Mouse (Mus musculus) liver, postnatal 0 days (tissue): ENCODE measurements around the gene Dlg2. TPM values are rescaled to one million over a fixed set of nuclear protein-coding genes. Genes with fewer than 3 reads are reported as not detected.

Experiments
- ATAC-seq: fragments of 200-750 bp; cut with Nextera tagmentation; 2 replicates; pipeline ENCODE4 v1.8.0; 2017; ENCODE audit warnings: mild to moderate bottlenecking, moderate library complexity
- DNase-seq: peaks from one replicate; pipeline ENCODE4 v3.0.0-alpha.2; 2016
- H3K27ac ChIP-seq: fragments of 300-500 bp; sonication (generic); 2 replicates; pipeline ENCODE4 v1.5.1; 2014; ENCODE audit warnings: antibody characterized with exemption, moderate library complexity, mild to moderate bottlenecking, low read depth
- H3K27me3 ChIP-seq: fragments of 300-500 bp; sonication (generic); 2 replicates; pipeline ENCODE4 v1.6.1; 2014; ENCODE audit warnings: low read length, control low read depth, mixed read lengths; ENCODE audit not compliant: insufficient read depth
- H3K36me3 ChIP-seq: fragments of 300-500 bp; sonication (generic); replicated peaks from 2 replicates; pipeline ENCODE4 v1.6.1; 2014; ENCODE audit warnings: mild to moderate bottlenecking, control low read depth, low read length, moderate library complexity, mixed read lengths; ENCODE audit not compliant: insufficient read depth
- H3K4me1 ChIP-seq: fragments of 300-500 bp; sonication (generic); 2 replicates; pipeline ENCODE4 v1.6.1; 2014; ENCODE audit warnings: antibody characterized with exemption, mild to moderate bottlenecking, control low read depth; ENCODE audit not compliant: insufficient read depth
- H3K4me2 ChIP-seq: fragments of 300-500 bp; sonication (generic); 2 replicates; pipeline ENCODE4 v1.6.1; 2014; ENCODE audit warnings: low read depth, mild to moderate bottlenecking, low read length, moderate library complexity, mixed read lengths
- H3K4me3 ChIP-seq: fragments of 300-500 bp; sonication (generic); 2 replicates; pipeline ENCODE4 v1.5.1; 2014; ENCODE audit warnings: low read depth, low read length
- H3K9ac ChIP-seq: fragments of 300-500 bp; sonication (generic); replicated peaks from 2 replicates; pipeline ENCODE4 v1.6.1; 2014; ENCODE audit warnings: mild to moderate bottlenecking, moderate library complexity
- H3K9me3 ChIP-seq: fragments of 300-500 bp; sonication (generic); 2 replicates; pipeline ENCODE4 v1.6.1; 2016; ENCODE audit warnings: mild to moderate bottlenecking, control low read depth, low read length, mixed read lengths
- CTCF ChIP-seq: sonication (generic); IDR thresholded peaks from 2 replicates; pipeline ENCODE4 v1.5.1; 2016; ENCODE audit warnings: antibody characterized with exemption, low read depth
- EP300 ChIP-seq: IDR thresholded peaks from 2 replicates; pipeline ENCODE4 v1.6.1; 2016; ENCODE audit warnings: antibody characterized with exemption, low read depth, mild to moderate bottlenecking
- WGBS: fragments of 180-500 bp; shearing (Covaris S2); extraction: QIAGEN DNeasy Blood & Tissue Kit; methylation state at CpG from one replicate; pipeline ENCODE4 v1.1.7; 2014; ENCODE audit not compliant: insufficient replicate concordance; 5-methylcytosine and 5-hydroxymethylcytosine counted together
- polyA plus RNA-seq: library from polyadenylated mRNA; unstranded; fragments of >200 nt; fragmentation: Nextera tagmentation; extraction: Ambion mirVana; gene quantifications from 2 replicates; pipeline ENCODE4 v1.2.1, GENCODE M21; 2015

The Dlg2 gene
- polyA plus RNA-seq, 1 experiment from 2014 or later: 0.41 TPM

DNA sequence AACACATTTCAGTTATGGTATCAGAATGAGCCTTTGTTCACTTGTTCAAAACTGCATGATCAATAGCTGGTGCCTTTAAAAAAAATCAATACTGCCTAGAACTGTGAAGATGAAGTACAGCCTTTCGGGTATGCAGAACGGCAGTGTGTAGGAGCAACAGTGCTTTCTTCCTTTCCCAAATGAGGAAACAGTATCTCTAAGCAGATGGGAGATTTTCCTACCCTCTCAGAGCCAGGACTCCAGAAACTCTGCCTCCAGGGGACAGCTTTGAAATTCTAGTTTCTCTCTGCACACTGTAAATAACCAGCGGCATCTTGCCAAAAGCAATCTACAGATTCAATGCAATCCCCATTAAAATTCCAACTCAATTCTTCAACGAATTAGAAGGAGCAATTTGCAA is 1801.2 kb downstream of the Dlg2 start:
- H3K36me3 ChIP-seq: no peaks in the 10 kb centered on the region
- H3K4me2 ChIP-seq: no peak overlapping the region
- DNase-seq (no peak), ATAC-seq (no peak)
- H3K27me3 ChIP-seq: no peaks in the 10 kb centered on the region
- H3K9ac ChIP-seq: no peak overlapping the region
- no peaks in the 10 kb centered on the region for H3K9me3 ChIP-seq
- no peaks in the 10 kb centered on the region for H3K4me1 ChIP-seq
- 69% methylated on average over 4 of the region's 4 CpGs for WGBS
- TF ChIP-seq CTCF: no peak
- no peak for TF ChIP-seq EP300
- H3K27ac ChIP-seq: no peak overlapping the region
- H3K4me3 ChIP-seq: no peak overlapping the region

DNA sequence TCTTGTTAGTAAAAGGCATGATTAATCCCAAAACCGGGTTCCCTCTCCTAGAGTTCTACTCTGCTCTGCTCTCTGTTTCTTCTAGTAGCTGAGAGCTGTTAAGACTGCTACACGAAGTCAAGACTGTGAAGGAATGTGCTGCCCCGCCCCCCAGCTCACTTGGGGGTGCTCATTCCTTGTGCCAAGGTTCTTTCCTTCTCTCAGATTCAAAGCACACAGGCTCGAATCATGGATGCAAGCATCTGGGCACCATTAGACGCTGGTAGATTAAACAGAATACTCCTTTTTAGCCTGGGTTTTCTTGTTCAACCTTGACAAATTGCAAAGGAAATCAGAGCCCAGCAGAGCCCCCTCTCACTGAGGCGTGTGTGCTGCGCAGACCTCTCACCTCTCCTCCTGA is 1804.5 kb downstream of the Dlg2 start:
- no peak overlapping the region for H3K27ac ChIP-seq
- no peaks in the 10 kb centered on the region for H3K9me3 ChIP-seq
- no peak overlapping the region for H3K4me2 ChIP-seq
- no peaks in the 10 kb centered on the region for H3K27me3 ChIP-seq
- TF ChIP-seq EP300 (no peak), CTCF (no peak)
- H3K9ac ChIP-seq: no peak overlapping the region
- ATAC-seq (no peak), DNase-seq (no peak)
- no peaks in the 10 kb centered on the region for H3K36me3 ChIP-seq
- no peaks in the 10 kb centered on the region for H3K4me1 ChIP-seq
- no peak overlapping the region for H3K4me3 ChIP-seq
- WGBS: 45% methylated on average over 7 of the region's 7 CpGs

DNA sequence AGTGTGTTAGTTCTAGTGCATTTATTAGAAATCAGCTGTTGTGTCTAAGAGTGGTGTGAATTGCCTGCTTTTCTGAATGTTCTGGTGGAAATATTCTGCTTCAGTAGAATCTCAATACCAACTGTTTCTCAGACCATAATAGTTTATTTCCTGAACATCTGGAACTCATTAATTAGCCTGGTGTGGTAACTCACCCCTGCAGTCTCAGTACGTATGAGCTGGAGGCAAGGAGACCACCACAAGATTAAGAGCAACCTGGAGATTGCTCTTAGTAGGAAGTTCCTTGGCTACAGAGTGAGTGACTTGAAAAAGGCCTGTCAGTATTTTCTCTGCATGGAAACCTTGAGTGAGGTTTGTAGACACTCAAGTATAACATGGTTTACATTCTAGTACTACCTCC is 1810.6 kb downstream of the Dlg2 start:
- no peaks in the 10 kb centered on the region for H3K36me3 ChIP-seq
- ATAC-seq (no peak), DNase-seq (no peak)
- WGBS: 54% methylated on average over 1 of the region's 1 CpGs
- H3K9me3 ChIP-seq: no peaks in the 10 kb centered on the region
- no peak overlapping the region for H3K9ac ChIP-seq
- TF ChIP-seq EP300 (no peak), CTCF (no peak)
- H3K4me2 ChIP-seq: no peak overlapping the region
- H3K4me1 ChIP-seq: no peaks in the 10 kb centered on the region
- no peak overlapping the region for H3K4me3 ChIP-seq
- H3K27ac ChIP-seq: no peak overlapping the region
- no peaks in the 10 kb centered on the region for H3K27me3 ChIP-seq

DNA sequence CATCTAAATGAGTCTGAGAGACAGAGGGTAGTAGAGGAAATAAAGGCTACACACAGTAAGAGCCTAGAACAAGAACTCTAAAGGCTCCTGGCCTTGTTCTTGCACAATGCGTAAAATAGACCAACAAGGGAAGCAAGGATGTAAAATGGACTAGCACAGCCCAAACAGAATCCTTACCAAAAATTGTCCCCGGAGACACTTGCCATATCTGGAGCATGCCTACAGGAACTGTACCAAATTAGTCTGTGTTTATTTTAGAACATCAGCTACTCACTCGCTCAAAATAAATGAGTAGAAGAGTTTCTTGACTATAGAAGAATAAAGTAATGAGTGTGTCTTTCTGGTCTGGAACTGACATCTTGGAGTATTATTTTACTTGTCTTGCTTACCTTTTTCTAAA is 1812.3 kb downstream of the Dlg2 start:
- no peak for DNase-seq

DNA sequence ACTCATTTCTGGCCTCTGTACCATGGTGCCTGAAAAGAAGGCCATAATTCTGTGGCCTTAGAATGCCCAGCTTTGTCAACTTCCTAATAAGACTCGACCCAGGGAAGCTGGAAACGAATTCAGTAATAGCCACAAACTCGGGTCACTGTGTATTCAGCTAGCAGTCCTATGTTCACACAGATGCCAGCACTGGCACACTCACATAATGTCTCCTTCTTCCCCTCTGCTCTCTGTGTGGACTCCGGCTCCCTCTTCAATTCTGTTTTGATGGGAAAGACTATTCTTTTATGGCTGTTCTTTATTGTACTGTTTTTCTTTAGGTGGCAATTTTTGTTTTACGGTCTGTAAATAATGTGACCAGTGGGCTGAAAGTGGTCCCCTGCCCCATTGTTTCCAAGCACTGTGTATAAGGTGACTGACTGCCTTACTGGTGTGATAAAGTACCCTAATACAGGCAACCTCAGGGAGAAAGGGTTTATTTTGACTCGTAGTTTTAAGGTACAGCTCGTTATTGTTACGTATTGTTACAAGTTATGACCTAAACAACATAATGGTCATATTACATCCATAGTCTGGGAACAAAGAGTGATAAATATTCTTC is 1816.5 kb downstream of the Dlg2 start:
- WGBS: 69% methylated on average over 8 of the region's 8 CpGs
- no peak overlapping the region for H3K27ac ChIP-seq
- H3K36me3 ChIP-seq: no peaks in the 10 kb centered on the region
- H3K4me1 ChIP-seq: no peaks in the 10 kb centered on the region
- TF ChIP-seq CTCF: no peak
- TF ChIP-seq EP300: no peak
- H3K4me3 ChIP-seq: no peak overlapping the region
- H3K9me3 ChIP-seq: no peaks in the 10 kb centered on the region
- no peak for ATAC-seq
- H3K27me3 ChIP-seq: no peaks in the 10 kb centered on the region
- H3K9ac ChIP-seq: no peak overlapping the region
- no peak for DNase-seq
- H3K4me2 ChIP-seq: no peak overlapping the region

More for the DNA sequence above, 1812.3 kb downstream of the Dlg2 start:
- TF ChIP-seq CTCF (no peak), EP300 (no peak)
- H3K4me2 ChIP-seq: no peak overlapping the region
- no peak overlapping the region for H3K4me3 ChIP-seq
- H3K36me3 ChIP-seq: no peaks in the 10 kb centered on the region
- no peak overlapping the region for H3K27ac ChIP-seq
- 80% methylated on average over 3 of the region's 3 CpGs for WGBS
- no peaks in the 10 kb centered on the region for H3K9me3 ChIP-seq
- H3K27me3 ChIP-seq: no peaks in the 10 kb centered on the region
- ATAC-seq: no peak
- H3K9ac ChIP-seq: no peak overlapping the region
- no peaks in the 10 kb centered on the region for H3K4me1 ChIP-seq

DNA sequence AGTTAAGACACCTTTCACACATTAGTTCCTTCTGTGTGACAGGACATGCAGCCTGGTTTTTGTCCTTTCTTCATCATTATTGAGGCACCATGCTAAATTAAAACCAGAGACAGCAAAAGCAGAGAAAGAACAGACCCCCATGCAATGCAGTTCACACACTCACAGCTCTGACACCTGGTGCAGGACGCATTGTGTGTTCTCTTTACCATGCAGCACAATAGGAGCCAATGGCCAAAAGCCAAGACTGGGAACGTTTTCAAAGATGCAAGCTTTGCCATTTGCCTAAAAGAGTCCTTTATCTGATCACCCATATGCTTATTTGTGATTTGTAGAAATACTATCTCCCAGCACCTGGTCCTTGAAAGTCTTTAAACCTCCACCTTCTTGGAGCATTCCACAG is 1824.6 kb downstream of the Dlg2 start:
- no peak for DNase-seq
- no peak overlapping the region for H3K4me3 ChIP-seq
- no peak overlapping the region for H3K9ac ChIP-seq
- 54% methylated on average over 2 of the region's 2 CpGs for WGBS
- H3K4me2 ChIP-seq: no peak overlapping the region
- no peak overlapping the region for H3K27ac ChIP-seq
- TF ChIP-seq CTCF (no peak), EP300 (no peak)
- no peaks in the 10 kb centered on the region for H3K4me1 ChIP-seq
- H3K9me3 ChIP-seq: no peaks in the 10 kb centered on the region
- no peak for ATAC-seq
- no peaks in the 10 kb centered on the region for H3K36me3 ChIP-seq
- no peaks in the 10 kb centered on the region for H3K27me3 ChIP-seq

DNA sequence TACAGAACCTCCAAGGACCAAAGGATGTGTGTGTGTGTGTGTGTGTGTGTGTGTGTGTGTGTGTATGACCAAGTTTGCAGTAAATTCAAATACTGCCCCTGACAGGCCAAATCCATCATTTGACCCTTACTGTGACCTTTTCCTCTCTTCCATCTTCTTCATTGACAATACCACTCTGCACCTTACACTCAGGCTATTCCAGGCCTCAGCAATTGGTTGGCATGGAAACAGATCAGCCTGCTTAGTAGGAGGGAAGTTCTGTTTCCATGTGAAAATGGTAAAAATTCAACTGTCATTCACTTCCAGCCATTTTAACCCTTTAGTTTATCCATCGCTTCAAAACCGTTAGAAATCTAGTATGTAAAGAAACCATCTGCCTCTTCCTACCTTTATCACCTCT is 1831.2 kb downstream of the Dlg2 start:
- H3K9me3 ChIP-seq: no peaks in the 10 kb centered on the region
- no peak overlapping the region for H3K9ac ChIP-seq
- TF ChIP-seq CTCF: no peak
- TF ChIP-seq EP300: no peak
- ATAC-seq (no peak), DNase-seq (no peak)
- H3K4me1 ChIP-seq: no peaks in the 10 kb centered on the region
- no peak overlapping the region for H3K27ac ChIP-seq
- H3K36me3 ChIP-seq: no peaks in the 10 kb centered on the region
- no peaks in the 10 kb centered on the region for H3K27me3 ChIP-seq
- WGBS: 84% methylated on average over 2 of the region's 2 CpGs
- H3K4me3 ChIP-seq: no peak overlapping the region
- H3K4me2 ChIP-seq: no peak overlapping the region
